Mouse (Mus musculus) CD4-positive helper T cell, adult 2 months (primary cell): Measurements from ENCODE around the gene Ankrd9.

Experiments
- DNase-seq: peaks from one replicate; pipeline ENCODE4 v3.0.0-alpha.2; 2012; ENCODE audit warnings: low read depth, missing footprints, low spot score

Gene Ankrd9

GRCm38 (mm10) chr12:110978607-110979406 is at the start of gene Ankrd9:
Gene Ankrd9, minus strand, starts transcription at chr12:110979040.
- DNase-seq, result peak; percentile 94

GRCm38 (mm10) chr12:111021577-111021976 is 42.7 kb upstream of the Ankrd9 start:
- no peak for DNase-seq

GRCm38 (mm10) chr12:111021138-111021537 is 42.3 kb upstream of the Ankrd9 start:
- DNase-seq, result no peak

- DNase-seq, result no peak
Measured at GRCm38 (mm10) chr12:111019086-111019485, 40.2 kb upstream of the Ankrd9 start.

- no peak for DNase-seq
Measured at GRCm38 (mm10) chr12:111018068-111018467, 39.2 kb upstream of the Ankrd9 start.

GRCm38 (mm10) chr12:111016807-111017206 is 38.0 kb upstream of the Ankrd9 start:
- no peak for DNase-seq

GRCm38 (mm10) chr12:111009615-111010257 is 30.9 kb upstream of the Ankrd9 start:
- no peak for DNase-seq

GRCm38 (mm10) chr12:111008500-111009490 is 30.0 kb upstream of the Ankrd9 start:
- DNase-seq, result no peak

GRCm38 (mm10) chr12:111007134-111008103 is 28.6 kb upstream of the Ankrd9 start:
- peak; percentile 90 for DNase-seq

- DNase-seq, result no peak
Measured at GRCm38 (mm10) chr12:111006339-111006738, 27.5 kb upstream of the Ankrd9 start.

GRCm38 (mm10) chr12:111005803-111006202 is 27.0 kb upstream of the Ankrd9 start:
- DNase-seq, result no peak

GRCm38 (mm10) chr12:111004142-111004541 is 25.3 kb upstream of the Ankrd9 start:
- no peak for DNase-seq

GRCm38 (mm10) chr12:111000956-111001355 is 22.1 kb upstream of the Ankrd9 start:
- no peak for DNase-seq

- DNase-seq, result no peak
Measured at GRCm38 (mm10) chr12:110999820-111000219, 21.0 kb upstream of the Ankrd9 start.

GRCm38 (mm10) chr12:110998092-110998491 is 19.3 kb upstream of the Ankrd9 start:
- no peak for DNase-seq

GRCm38 (mm10) chr12:110994666-110995065 is 15.8 kb upstream of the Ankrd9 start:
- DNase-seq, result no peak

GRCm38 (mm10) chr12:110993226-110993625 is 14.4 kb upstream of the Ankrd9 start:
- no peak for DNase-seq

GRCm38 (mm10) chr12:110992771-110993170 is 13.9 kb upstream of the Ankrd9 start:
- no peak for DNase-seq

- peak; percentile 91 for DNase-seq
Measured at GRCm38 (mm10) chr12:110992128-110992553, 13.3 kb upstream of the Ankrd9 start.

- peak; percentile 90 for DNase-seq
Measured at GRCm38 (mm10) chr12:110991361-110992127, 12.7 kb upstream of the Ankrd9 start.
